Mouse (Mus musculus): ENCODE data around the gene Sec24d.

GRCm38 (mm10) chr3:123264706-123265105 is 2.5 kb upstream of the Sec24d start:
- TF ChIP-seq CHD2 (IDR thresholded peaks at IDR 0.05; ENCODE audit: low read depth, low read length) (no peak), ZC3H11A (IDR thresholded peaks at IDR 0.05; ENCODE audit: borderline replicate concordance, low read depth, low read length) (no peak), HCFC1 (IDR thresholded peaks at IDR 0.05; ENCODE audit: borderline replicate concordance, insufficient read depth, low read length) (peak; percentile 48; the same call in 1 of the 2 replicates), ZNF384 (IDR thresholded peaks at IDR 0.05; ENCODE audit: low read depth, low read length) (no peak)

Data from ES-E14 (cell line).